Mouse (Mus musculus) embryonic facial prominence, embryonic 14.5 days (tissue): ENCODE measurements around the gene C1qtnf6. TPM values are rescaled to one million over a fixed set of nuclear protein-coding genes. Genes with fewer than 3 reads are reported as not detected.

Experiments
- ATAC-seq: fragments of 200-750 bp; cut with Nextera tagmentation; 2 replicates; pipeline ENCODE4 v1.8.0; 2017; ENCODE audit warnings: low read depth, moderate number of reproducible peaks, moderate TSS enrichment
- DNase-seq: peaks from one replicate; pipeline ENCODE4 v3.0.0-alpha.2; 2015; ENCODE audit warnings: low spot score
- H3K27ac ChIP-seq: fragments of 300-500 bp; sonication (generic); replicated peaks from 2 replicates; pipeline ENCODE4 v1.5.1; 2014; ENCODE audit warnings: low read depth, mild to moderate bottlenecking, low read length, moderate library complexity
- H3K27me3 ChIP-seq: fragments of 300-500 bp; sonication (generic); replicated peaks from 2 replicates; pipeline ENCODE4 v1.6.1; 2014; ENCODE audit warnings: low read length; ENCODE audit not compliant: control insufficient read depth, insufficient read depth
- H3K36me3 ChIP-seq: fragments of 300-500 bp; sonication (generic); 2 replicates; pipeline ENCODE4 v1.6.1; 2014; ENCODE audit warnings: low read length, mixed read lengths; ENCODE audit not compliant: control insufficient read depth, insufficient read depth
- H3K4me1 ChIP-seq: fragments of 300-500 bp; sonication (generic); 2 replicates; pipeline ENCODE4 v1.6.1; 2014; ENCODE audit warnings: antibody characterized with exemption, low read length; ENCODE audit not compliant: control insufficient read depth, insufficient read depth
- H3K4me2 ChIP-seq: fragments of 300-500 bp; sonication (generic); 2 replicates; pipeline ENCODE4 v1.6.1; 2014; ENCODE audit warnings: low read depth, mild to moderate bottlenecking, low read length, moderate library complexity, mixed read lengths
- H3K4me3 ChIP-seq: fragments of 300-500 bp; sonication (generic); 2 replicates; pipeline ENCODE4 v1.5.1; 2014; ENCODE audit warnings: low read depth, mild to moderate bottlenecking, low read length
- H3K9ac ChIP-seq: fragments of 300-500 bp; sonication (generic); 2 replicates; pipeline ENCODE4 v1.6.1; 2014; ENCODE audit warnings: low read depth, mild to moderate bottlenecking, low read length, moderate library complexity, mixed read lengths
- H3K9me3 ChIP-seq: fragments of 300-500 bp; sonication (generic); 2 replicates; pipeline ENCODE4 v1.6.1; 2016; ENCODE audit warnings: low read length; ENCODE audit not compliant: control insufficient read depth
- WGBS: fragments of 180-500 bp; shearing (Covaris S2); extraction: QIAGEN DNeasy Blood & Tissue Kit; methylation state at CpG from one replicate; pipeline ENCODE4 v1.1.7; 2014; 5-methylcytosine and 5-hydroxymethylcytosine counted together
- polyA plus RNA-seq: library from polyadenylated mRNA; unstranded; fragments of >200 nt; fragmentation: Nextera tagmentation; extraction: Ambion mirVana; gene quantifications from 2 replicates; pipeline ENCODE4 v1.2.1, GENCODE M21; 2014

The C1qtnf6 gene
- polyA plus RNA-seq, 1 experiment from 2014 or later = 67.5 TPM

DNA sequence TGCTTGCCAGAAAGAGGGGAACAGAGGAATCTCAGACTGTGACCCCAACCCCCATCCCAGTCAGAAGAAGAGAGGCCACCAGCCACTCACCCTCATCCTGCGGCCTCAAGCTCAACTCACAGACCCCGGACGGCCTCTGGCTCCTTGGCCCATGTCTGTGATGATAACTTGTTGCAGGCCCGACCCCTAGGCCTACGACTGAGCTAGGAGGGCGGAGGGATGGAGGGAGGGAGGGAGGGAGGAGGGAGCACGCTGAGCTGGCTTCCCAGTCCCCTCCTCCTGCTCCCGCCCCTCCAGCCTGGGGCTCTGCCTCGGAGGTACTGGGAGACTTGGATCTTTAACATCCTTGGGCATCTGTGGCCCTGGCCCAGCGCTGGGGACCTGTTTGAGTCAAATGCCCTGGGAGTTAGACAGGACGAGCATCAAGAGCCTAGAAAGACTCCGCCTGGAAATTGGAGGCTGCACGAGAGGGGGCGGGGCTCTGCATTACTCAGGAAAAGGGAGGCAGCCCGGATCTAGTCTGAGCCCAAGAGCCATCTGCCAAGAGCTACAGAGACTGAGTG is 1.7 kb downstream of the C1qtnf6 start:
- Histone ChIP-seq H3K9me3 (no peaks in the 10 kb centered on the region), H3K4me3 (peak overlapping the region; percentile 38), H3K27ac (peak overlapping the region; percentile 74), H3K9ac (peak overlapping the region; percentile 59), H3K27me3 (no peaks in the 10 kb centered on the region), H3K4me2 (peak overlapping the region; percentile 67), H3K36me3 (0 out of 2 replicates have a peak, but pooled peaks cover 6% of the 10 kb centered on the region), H3K4me1 (peaks cover 20% of the 10 kb centered on the region)
- DNase-seq = peak; percentile 87
- peak; percentile 67 for ATAC-seq
- 1% methylated on average over 11 of the region's 15 CpGs for WGBS

DNA sequence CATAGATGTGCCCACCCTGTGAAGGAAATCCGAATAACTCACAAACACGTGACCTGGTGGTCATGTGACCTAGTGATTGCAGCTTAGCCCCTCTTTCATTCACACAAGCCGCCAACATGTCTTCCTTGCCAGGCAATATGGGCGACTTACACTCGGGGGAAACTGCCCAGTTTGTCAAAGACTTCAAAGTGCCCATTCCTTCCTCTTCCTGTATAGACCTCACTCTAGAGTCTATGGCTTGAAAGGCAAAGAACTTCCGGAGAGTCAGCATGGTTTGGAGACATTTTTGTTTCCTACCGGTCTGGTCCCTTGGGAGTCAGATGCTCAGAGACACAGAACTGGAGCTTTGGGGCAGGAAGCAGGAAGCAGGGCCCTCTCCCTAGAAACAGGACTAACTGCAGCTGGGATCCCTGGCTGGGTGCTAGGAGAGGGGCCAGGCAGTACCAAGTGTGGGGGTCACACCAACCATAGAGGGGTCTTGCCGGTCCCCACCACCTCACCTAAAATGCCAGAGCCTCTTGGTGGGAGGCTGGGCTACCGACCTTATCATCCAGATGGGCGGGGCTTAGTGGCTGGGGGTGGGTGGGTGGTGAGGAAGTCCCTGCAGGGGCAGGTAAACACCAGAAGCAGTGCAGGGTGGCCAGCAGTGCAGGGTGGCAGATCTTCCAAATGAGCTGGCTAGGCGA is 2.3 kb downstream of the C1qtnf6 start:
- ATAC-seq (peak; percentile 2; the same call in 1 of the 2 replicates), DNase-seq (no peak)
- H3K4me1 ChIP-seq = peaks cover 20% of the 10 kb centered on the region

DNA sequence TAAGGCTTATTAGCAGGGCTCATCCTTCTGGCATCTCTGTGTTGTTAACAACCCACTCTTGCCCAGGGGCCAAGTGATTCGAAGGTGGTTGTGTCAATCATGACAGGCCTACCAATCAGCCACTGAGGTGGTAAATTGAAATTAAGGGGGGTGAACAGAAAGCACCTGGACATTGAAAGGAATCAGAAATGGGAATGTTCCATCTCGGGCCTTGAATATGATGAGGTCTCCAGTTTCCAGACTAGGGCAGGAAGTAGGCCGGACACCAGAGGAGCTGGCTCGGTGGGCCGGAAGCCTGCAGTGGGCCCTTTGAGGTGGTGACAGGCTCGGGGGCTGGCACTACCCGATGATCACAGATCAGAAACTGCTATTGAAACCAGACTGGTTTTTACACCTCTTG is 3.2 kb downstream of the C1qtnf6 start:
- Histone ChIP-seq H3K4me3 (0 out of 2 replicates have a peak overlapping the region, but pooled peaks have one; percentile 38), H3K9ac (no peak overlapping the region), H3K4me2 (peak overlapping the region; percentile 67), H3K27me3 (no peaks in the 10 kb centered on the region), H3K27ac (no peak overlapping the region), H3K4me1 (peaks cover 20% of the 10 kb centered on the region), H3K36me3 (0 out of 2 replicates have a peak, but pooled peaks cover 11% of the 10 kb centered on the region), H3K9me3 (no peaks in the 10 kb centered on the region)
- no peak for DNase-seq
- 63% methylated on average over 7 of the region's 7 CpGs for WGBS
- no peak for ATAC-seq

More for the DNA sequence above, 2.3 kb downstream of the C1qtnf6 start:
- Histone ChIP-seq H3K36me3 (0 out of 2 replicates have a peak, but pooled peaks cover 6% of the 10 kb centered on the region), H3K9ac (peak overlapping the region; percentile 59), H3K9me3 (no peaks in the 10 kb centered on the region), H3K4me2 (peak overlapping the region; percentile 67), H3K27ac (peak overlapping the region; percentile 74), H3K4me3 (peak overlapping the region; percentile 38), H3K27me3 (no peaks in the 10 kb centered on the region)
- WGBS = 40% methylated on average over 11 of the region's 11 CpGs

DNA sequence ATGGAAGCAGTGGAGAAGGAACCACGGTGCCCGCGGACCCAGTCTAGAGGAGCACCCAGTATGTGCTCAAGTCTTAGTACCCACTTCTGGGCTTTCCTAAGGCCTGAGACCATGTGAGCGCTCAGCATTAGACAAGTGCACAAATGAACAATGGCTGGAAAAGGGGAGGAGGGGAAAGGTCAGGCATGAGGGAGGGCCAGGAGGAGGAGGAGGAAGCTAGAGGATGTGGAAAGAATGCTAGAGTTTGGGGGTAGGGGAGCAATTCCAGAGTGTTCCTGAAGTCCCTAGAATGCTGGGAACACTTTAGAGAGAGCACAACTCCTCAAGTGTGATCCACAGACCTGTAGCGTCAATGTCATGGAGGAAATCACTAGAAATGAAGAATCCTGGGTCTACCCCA is 7.1 kb downstream of the C1qtnf6 start:
- 88% methylated on average over 5 of the region's 5 CpGs for WGBS
- no peak for DNase-seq

DNA sequence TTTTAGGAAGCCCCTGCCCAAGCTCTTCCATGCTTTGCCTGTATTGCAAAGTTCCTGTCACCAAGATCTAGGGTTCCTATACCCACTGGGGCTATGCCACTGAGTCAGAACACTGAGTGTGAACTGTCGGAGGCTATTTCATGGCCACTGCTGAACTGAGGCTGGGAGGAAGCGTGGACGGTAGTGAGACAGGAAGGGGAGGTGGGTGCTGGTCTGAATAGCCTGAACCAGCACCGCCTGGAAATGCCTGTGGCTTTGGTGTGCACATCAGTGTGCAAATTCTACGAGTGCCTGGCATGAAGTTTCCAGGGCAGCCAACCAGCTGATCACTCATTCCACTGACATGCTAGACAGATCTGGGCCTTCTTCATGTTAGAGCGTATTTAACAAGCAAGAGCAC is 9.3 kb downstream of the C1qtnf6 start:
- no peak overlapping the region for H3K9ac ChIP-seq
- H3K4me3 ChIP-seq = no peak overlapping the region
- WGBS = 68% methylated on average over 6 of the region's 6 CpGs
- ATAC-seq (no peak), DNase-seq (no peak)
- no peaks in the 10 kb centered on the region for H3K4me1 ChIP-seq
- H3K4me2 ChIP-seq = no peak overlapping the region
- 0 out of 2 replicates have a peak, but pooled peaks cover 11% of the 10 kb centered on the region for H3K36me3 ChIP-seq
- H3K9me3 ChIP-seq = no peaks in the 10 kb centered on the region
- H3K27ac ChIP-seq = no peak overlapping the region
- H3K27me3 ChIP-seq = no peaks in the 10 kb centered on the region

More for the DNA sequence above, 7.1 kb downstream of the C1qtnf6 start:
- H3K27me3 ChIP-seq = no peaks in the 10 kb centered on the region
- ATAC-seq = no peak
- H3K9me3 ChIP-seq = no peaks in the 10 kb centered on the region
- H3K36me3 ChIP-seq = 0 out of 2 replicates have a peak, but pooled peaks cover 11% of the 10 kb centered on the region
- H3K27ac ChIP-seq = no peak overlapping the region
- H3K9ac ChIP-seq = no peak overlapping the region
- H3K4me2 ChIP-seq = no peak overlapping the region
- H3K4me3 ChIP-seq = no peak overlapping the region
- 0 out of 2 replicates have a peak, but pooled peaks cover 6% of the 10 kb centered on the region for H3K4me1 ChIP-seq

DNA sequence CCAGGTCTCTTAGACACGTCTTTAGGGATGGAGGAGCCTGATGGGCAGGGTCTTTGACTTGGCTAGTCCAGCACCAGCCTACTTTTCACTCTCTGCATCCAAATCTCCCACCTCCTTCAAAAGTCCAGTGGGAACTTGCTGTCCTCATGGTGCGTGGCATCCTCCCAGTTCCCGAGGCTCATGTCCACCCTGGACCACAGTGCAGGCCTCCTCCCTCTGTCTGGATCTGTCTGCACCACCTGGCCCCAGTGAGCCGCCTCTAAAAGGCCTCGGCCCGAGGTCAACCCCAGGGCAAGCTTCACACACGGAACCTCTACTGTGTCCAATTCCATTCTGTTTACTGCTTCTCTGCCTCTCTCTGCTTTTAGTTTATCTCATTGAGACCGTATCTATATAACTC is 9.9 kb downstream of the C1qtnf6 start:
- WGBS = 71% methylated on average over 8 of the region's 8 CpGs

DNA sequence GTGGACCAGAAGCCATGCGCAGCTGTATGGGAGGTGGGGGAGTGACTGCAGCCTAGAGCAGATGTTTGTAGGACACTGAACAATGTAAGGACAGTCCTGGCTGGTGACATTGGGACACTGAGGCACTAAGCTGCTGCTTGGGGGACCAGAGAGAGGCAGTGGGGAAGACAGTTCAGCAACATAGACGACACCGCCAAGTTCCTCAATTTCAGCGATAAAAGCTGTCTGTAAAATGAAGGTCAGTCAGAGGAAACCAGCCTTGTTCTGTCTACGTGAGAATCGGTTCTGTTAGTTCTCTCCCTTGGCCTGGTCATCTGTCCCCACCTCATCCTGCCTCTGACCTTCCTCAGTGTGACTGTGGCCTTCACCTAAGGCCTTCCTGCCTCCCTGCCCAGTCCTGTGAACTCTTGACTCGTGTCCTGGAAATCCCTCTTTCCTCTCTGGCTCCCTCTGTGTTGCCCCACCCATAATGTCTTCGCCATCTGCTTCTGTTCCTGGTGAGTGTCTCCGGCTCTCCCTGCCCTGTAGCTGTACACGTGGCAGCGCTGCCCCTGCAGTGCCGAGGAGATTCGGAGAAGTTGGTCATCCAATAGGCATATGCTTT is 11.0 kb downstream of the C1qtnf6 start:
- H3K4me3 ChIP-seq = no peak overlapping the region
- no peak for DNase-seq
- peaks cover 11% of the 10 kb centered on the region; the same call in 1 of the 2 replicates for H3K4me1 ChIP-seq
- no peak overlapping the region for H3K4me2 ChIP-seq
- H3K27ac ChIP-seq = no peak overlapping the region
- H3K9ac ChIP-seq = no peak overlapping the region
- no peak for ATAC-seq
- 65% methylated on average over 13 of the region's 13 CpGs for WGBS
- H3K27me3 ChIP-seq = no peaks in the 10 kb centered on the region
- 0 out of 2 replicates have a peak, but pooled peaks cover 4% of the 10 kb centered on the region for H3K36me3 ChIP-seq
- H3K9me3 ChIP-seq = no peaks in the 10 kb centered on the region

More for the DNA sequence above, 9.9 kb downstream of the C1qtnf6 start:
- Histone ChIP-seq H3K36me3 (0 out of 2 replicates have a peak, but pooled peaks cover 7% of the 10 kb centered on the region), H3K27me3 (no peaks in the 10 kb centered on the region), H3K9me3 (no peaks in the 10 kb centered on the region), H3K4me2 (no peak overlapping the region), H3K4me1 (peaks cover under 1% of the 10 kb centered on the region; the same call in 1 of the 2 replicates), H3K4me3 (no peak overlapping the region), H3K9ac (no peak overlapping the region), H3K27ac (no peak overlapping the region)
- DNase-seq (no peak), ATAC-seq (no peak)

DNA sequence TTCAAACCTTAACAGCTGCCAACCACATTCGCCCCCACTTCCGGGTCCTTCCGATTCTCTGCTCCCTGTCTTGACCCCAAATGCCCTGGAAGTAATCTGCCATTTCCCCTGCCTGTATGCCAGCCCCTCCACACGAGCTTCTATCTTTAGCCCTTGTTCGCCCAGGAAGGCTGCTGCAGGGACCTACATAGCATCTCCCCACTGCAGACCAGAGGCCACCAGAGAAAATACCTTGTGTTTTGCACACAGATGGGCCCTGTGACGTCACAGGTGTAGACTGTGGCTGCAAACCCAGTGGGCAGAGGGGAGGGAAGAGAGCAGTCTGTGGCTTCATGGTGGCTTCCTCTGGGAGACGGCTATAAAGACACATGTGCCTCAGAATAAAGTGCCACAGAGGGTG is 13.0 kb downstream of the C1qtnf6 start:
- H3K4me1 ChIP-seq = peaks cover 16% of the 10 kb centered on the region
- no peaks in the 10 kb centered on the region for H3K9me3 ChIP-seq
- no peak overlapping the region for H3K4me2 ChIP-seq
- H3K27ac ChIP-seq = no peak overlapping the region
- no peak for ATAC-seq
- no peak for DNase-seq
- no peaks in the 10 kb centered on the region for H3K27me3 ChIP-seq
- no peaks in the 10 kb centered on the region for H3K36me3 ChIP-seq
- H3K4me3 ChIP-seq = no peak overlapping the region
- no peak overlapping the region for H3K9ac ChIP-seq
- WGBS = 52% methylated on average over 7 of the region's 7 CpGs
